Mouse (Mus musculus) limb, embryonic 14.5 days (tissue): ENCODE data around the gene Dab2ip. TPM values are rescaled to one million over a fixed set of nuclear protein-coding genes. Genes with fewer than 3 reads are reported as not detected.

Experiments
- ATAC-seq: fragments of 200-750 bp; cut with Nextera tagmentation; 2 replicates; pipeline ENCODE4 v1.8.0; 2017; ENCODE audit warnings: low read depth, moderate number of reproducible peaks, moderate TSS enrichment; ENCODE audit not compliant: low FRiP score
- DNase-seq: peaks from one replicate; pipeline ENCODE4 v3.0.0-alpha.2; 2015; ENCODE audit warnings: low spot score
- H3K27ac ChIP-seq: fragments of 300-500 bp; sonication (generic); replicated peaks from 2 replicates; pipeline ENCODE4 v1.5.1; 2014; ENCODE audit warnings: low read depth, mild to moderate bottlenecking, low read length, moderate library complexity, mixed read lengths
- H3K27me3 ChIP-seq: fragments of 300-500 bp; sonication (generic); 2 replicates; pipeline ENCODE4 v1.6.1; 2014; ENCODE audit warnings: low read length, mixed read lengths; ENCODE audit not compliant: control insufficient read depth, insufficient read depth
- H3K36me3 ChIP-seq: fragments of 300-500 bp; sonication (generic); 2 replicates; pipeline ENCODE4 v1.6.1; 2014; ENCODE audit warnings: mild to moderate bottlenecking, low read length, moderate library complexity, mixed read lengths; ENCODE audit not compliant: control insufficient read depth, insufficient read depth
- H3K4me1 ChIP-seq: fragments of 300-500 bp; sonication (generic); 2 replicates; pipeline ENCODE4 v1.6.1; 2014; ENCODE audit warnings: antibody characterized with exemption, low read length, mixed read lengths; ENCODE audit not compliant: control insufficient read depth, insufficient read depth
- H3K4me2 ChIP-seq: fragments of 300-500 bp; sonication (generic); replicated peaks from 2 replicates; pipeline ENCODE4 v1.6.1; 2014; ENCODE audit warnings: low read depth, mild to moderate bottlenecking, low read length, moderate library complexity; ENCODE audit not compliant: severe bottlenecking
- H3K4me3 ChIP-seq: fragments of 300-500 bp; sonication (generic); replicated peaks from 2 replicates; pipeline ENCODE4 v1.5.1; 2014; ENCODE audit warnings: low read length
- H3K9ac ChIP-seq: fragments of 300-500 bp; sonication (generic); 2 replicates; pipeline ENCODE4 v1.6.1; 2014; ENCODE audit warnings: mild to moderate bottlenecking, low read depth, low read length, moderate library complexity; ENCODE audit not compliant: severe bottlenecking
- H3K9me3 ChIP-seq: fragments of 300-500 bp; sonication (generic); 2 replicates; pipeline ENCODE4 v1.6.1; 2016; ENCODE audit warnings: low read length; ENCODE audit not compliant: control insufficient read depth
- POLR2A ChIP-seq: fragments of 200-500 bp; IDR thresholded peaks from 2 replicates; pipeline ENCODE4 v1.8.0; 2012; ENCODE audit warnings: inconsistent platforms, mild to moderate bottlenecking, moderate library complexity, borderline replicate concordance; ENCODE audit not compliant: insufficient read depth, insufficient read length; ENCODE audit errors: extremely low read depth
- WGBS: fragments of 180-500 bp; shearing (Covaris S2); extraction: QIAGEN DNeasy Blood & Tissue Kit; methylation state at CpG from one replicate; pipeline ENCODE4 v1.1.7; 2014; 5-methylcytosine and 5-hydroxymethylcytosine counted together
- polyA plus RNA-seq, 2 experiments: library from polyadenylated mRNA; depleted of rRNA in 1 of 2; stranded (reverse) in 1 of 2; unstranded in 1 of 2; fragments of >200 nt; fragmentation: Nextera tagmentation in 1 of 2; extraction: Ambion mirVana in 1 of 2; gene quantifications; 2 replicates each; pipeline versions ENCODE4 v1.2.1 to v1.2.3; 2012 to 2014

Gene Dab2ip
- polyA plus RNA-seq, 2 experiments, result 62.2 to 69.8 TPM

DNA sequence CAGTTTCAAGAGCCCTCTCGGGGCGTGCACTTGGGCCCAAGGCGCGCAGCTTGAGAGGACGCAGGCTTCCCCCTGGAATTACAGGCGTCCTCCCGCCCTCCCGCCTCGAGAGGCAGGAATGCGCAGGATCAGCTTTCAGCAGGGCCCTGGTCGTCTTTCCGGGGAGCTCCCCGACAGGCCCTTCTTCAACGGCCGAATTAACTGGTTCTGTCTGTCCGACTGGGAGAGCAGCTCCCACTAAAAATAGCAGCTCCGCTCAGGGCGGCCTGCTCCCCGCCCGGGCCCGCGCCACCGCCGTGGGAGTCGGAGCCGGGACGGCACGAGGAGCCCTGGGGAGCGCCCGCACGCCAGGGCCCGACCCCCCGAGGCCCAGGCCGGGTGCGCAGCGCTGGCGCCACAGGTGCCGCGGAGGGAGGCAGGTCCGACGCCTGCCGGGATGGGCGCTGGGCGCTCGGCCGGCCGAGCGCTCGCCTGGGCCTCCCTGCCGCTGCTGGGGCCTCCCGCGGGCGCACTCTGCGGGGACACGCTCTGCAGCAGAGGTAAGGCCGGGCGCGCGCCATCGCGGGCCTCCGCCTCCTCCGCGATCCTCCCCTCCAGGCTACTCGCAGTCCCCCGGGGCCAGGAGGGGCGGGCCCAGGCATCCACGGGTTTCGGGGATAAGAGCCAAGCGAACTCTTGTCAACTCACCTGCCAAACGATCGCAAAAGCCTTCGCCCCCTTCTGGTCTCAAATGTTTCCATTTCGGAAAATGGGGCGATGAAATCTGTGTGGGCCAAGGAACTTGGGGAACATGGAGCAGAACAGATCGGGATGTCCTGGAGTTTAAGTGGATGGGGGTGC is 23.7 kb downstream of the Dab2ip start:
- Histone ChIP-seq H3K27me3 (peaks cover 27% of the 10 kb centered on the region; the same call in 1 of the 2 replicates), H3K27ac (peak overlapping the region; percentile 63), H3K9ac (peak overlapping the region; percentile 77), H3K9me3 (no peaks in the 10 kb centered on the region), H3K4me2 (peak overlapping the region; percentile 97), H3K4me3 (peak overlapping the region; percentile 51), H3K4me1 (peaks cover 22% of the 10 kb centered on the region), H3K36me3 (no peaks in the 10 kb centered on the region)
- ATAC-seq, result peak; percentile 67
- 3% methylated on average over 50 of the region's 76 CpGs for WGBS
- TF ChIP-seq POLR2A, result no peak
- DNase-seq, result peak; percentile 34

DNA sequence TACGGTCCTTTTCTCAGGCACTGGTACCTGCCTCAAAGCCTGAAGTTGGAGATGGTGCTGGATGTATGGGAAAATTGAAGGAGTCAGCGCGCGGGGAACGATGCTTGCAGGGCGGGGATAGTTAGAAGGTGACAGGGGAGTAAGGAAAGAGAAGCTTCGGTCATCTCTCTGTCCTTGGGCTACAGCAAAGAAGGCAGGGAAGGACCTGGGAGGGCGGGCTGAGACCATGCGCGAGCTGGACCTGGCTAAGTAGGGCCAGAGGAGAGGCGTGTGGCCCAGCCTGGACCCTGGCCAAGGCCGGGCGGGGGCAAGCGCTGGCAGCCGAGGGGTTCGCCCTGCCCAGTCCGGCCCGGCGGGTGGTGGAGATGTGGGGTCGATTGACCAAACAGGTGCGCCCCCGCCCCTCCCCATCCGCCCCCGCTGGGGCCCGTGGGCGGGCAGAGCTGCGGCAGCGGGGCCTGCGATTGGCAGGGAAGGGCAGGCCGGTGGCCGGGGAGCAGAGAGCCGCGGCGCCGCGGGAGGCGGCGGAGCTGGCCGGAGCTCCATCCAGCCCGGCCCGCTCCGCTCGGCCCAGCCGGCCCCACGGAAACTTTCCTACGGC is 24.4 kb downstream of the Dab2ip start:
- peaks cover 27% of the 10 kb centered on the region; the same call in 1 of the 2 replicates for H3K27me3 ChIP-seq

DNA sequence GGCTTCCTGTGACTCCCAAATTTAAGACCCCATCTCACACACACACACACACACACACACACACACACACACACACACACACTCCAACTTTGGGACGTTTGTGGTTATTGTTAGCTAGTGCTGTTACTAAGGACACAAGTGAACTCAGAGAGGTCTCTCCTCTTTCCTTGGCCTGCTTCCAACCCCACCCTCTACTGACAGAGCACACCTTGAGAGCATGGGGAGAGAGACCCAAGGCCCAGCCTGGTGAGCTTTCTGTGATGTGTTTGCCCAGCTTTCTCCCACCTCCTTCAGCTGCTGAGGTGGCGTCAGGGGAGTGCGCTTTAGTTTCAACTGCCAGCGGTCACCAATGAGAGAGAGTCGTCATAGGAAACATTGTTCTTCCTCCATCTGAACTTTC is 25.3 kb downstream of the Dab2ip start:
- Histone ChIP-seq H3K27ac (no peak overlapping the region), H3K4me3 (peak overlapping the region; percentile 51), H3K4me2 (peak overlapping the region; percentile 97), H3K9ac (no peak overlapping the region), H3K9me3 (no peaks in the 10 kb centered on the region), H3K4me1 (peaks cover 27% of the 10 kb centered on the region), H3K27me3 (peaks cover 27% of the 10 kb centered on the region; the same call in 1 of the 2 replicates), H3K36me3 (no peaks in the 10 kb centered on the region)
- ATAC-seq (no peak), DNase-seq (no peak)
- no peak for TF ChIP-seq POLR2A
- 52% methylated on average over 5 of the region's 5 CpGs for WGBS

More for the DNA sequence above, 24.4 kb downstream of the Dab2ip start:
- H3K9ac ChIP-seq, result peak overlapping the region; percentile 77
- peaks cover 22% of the 10 kb centered on the region for H3K4me1 ChIP-seq
- no peak for TF ChIP-seq POLR2A
- under 1% methylated on average over 28 of the region's 46 CpGs for WGBS
- no peaks in the 10 kb centered on the region for H3K9me3 ChIP-seq
- peak; percentile 35 for DNase-seq
- ATAC-seq, result 0 out of 2 replicates have a peak, but pooled peaks have one; percentile 12
- H3K4me2 ChIP-seq, result peak overlapping the region; percentile 97
- H3K4me3 ChIP-seq, result peak overlapping the region; percentile 51
- H3K27ac ChIP-seq, result no peak overlapping the region
- H3K36me3 ChIP-seq, result no peaks in the 10 kb centered on the region

DNA sequence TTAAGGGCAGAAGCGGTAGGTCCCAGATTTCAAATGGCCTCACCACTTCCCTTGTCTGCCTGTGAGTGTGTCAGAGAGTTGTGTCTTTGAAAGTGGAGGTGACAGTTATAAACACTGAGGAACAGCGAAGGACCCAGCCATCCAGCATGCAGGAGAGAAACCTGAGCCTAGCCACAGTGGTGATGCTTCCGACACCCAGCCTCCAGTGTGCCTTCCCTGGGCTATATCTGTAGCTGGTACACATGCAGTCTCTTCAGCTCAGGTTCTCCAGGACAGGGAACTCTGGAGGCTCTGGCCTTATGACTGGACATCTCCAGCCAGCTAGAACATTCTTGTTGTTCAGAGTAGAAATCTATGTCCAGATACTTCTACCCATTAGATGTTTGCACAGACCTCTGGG is 25.9 kb downstream of the Dab2ip start:
- no peak for TF ChIP-seq POLR2A
- Histone ChIP-seq H3K4me1 (peaks cover 32% of the 10 kb centered on the region), H3K4me3 (no peak overlapping the region), H3K27me3 (peaks cover 27% of the 10 kb centered on the region; the same call in 1 of the 2 replicates), H3K36me3 (no peaks in the 10 kb centered on the region), H3K27ac (no peak overlapping the region), H3K9ac (no peak overlapping the region), H3K4me2 (no peak overlapping the region), H3K9me3 (no peaks in the 10 kb centered on the region)
- ATAC-seq (no peak), DNase-seq (no peak)
- 74% methylated on average over 3 of the region's 3 CpGs for WGBS

DNA sequence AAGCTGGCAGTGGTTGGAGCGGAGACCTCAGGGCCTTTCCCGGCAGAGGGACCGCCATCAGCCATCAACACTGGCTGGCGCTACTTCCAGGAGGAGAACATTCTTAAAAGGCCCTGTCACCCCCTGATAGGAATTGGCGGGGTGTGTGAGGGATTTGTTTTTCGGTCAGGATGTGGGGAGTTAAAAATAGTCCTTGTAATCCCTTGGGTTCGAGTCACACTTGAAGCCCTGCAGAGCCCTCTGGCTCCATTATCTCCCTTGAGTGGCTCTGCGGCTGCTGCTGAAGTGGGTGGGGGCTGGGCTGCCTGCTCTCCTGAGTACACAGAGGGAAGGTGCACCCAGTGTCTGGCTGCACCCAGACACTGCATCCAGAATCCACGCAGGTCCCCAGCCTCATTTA is 30.3 kb downstream of the Dab2ip start:
- Histone ChIP-seq H3K4me2 (no peak overlapping the region), H3K9me3 (no peaks in the 10 kb centered on the region), H3K27me3 (peaks cover 11% of the 10 kb centered on the region; the same call in 1 of the 2 replicates), H3K4me1 (peaks cover 23% of the 10 kb centered on the region), H3K27ac (no peak overlapping the region), H3K4me3 (no peak overlapping the region), H3K9ac (no peak overlapping the region), H3K36me3 (no peaks in the 10 kb centered on the region)
- DNase-seq, result no peak
- no peak for TF ChIP-seq POLR2A
- ATAC-seq, result no peak
- WGBS, result 49% methylated on average over 9 of the region's 9 CpGs
